Mouse (Mus musculus) forebrain, embryonic 15.5 days (tissue): ENCODE data around the gene Rab19. TPM values are rescaled to one million over a fixed set of nuclear protein-coding genes. Genes with fewer than 3 reads are reported as not detected.
"Not testable (repeated sequence)": the region's sequence is repeated elsewhere in the genome, so short reads cannot be mapped to it uniquely, and the experiment has no call there.

ENCODE experiments used
- ATAC-seq: fragments of 200-750 bp; cut with Nextera tagmentation; replicated peaks from 2 replicates; pipeline ENCODE4 v1.8.0; 2017; ENCODE audit warnings: mild to moderate bottlenecking, moderate TSS enrichment, moderate library complexity
- H3K27ac ChIP-seq: fragments of 300-500 bp; sonication (generic); replicated peaks from 2 replicates; pipeline ENCODE4 v1.5.1; 2015; ENCODE audit warnings: mild to moderate bottlenecking, inconsistent platforms
- H3K27me3 ChIP-seq: fragments of 300-500 bp; sonication (generic); 2 replicates; pipeline ENCODE4 v1.6.1; 2015; ENCODE audit warnings: inconsistent platforms
- H3K36me3 ChIP-seq: fragments of 300-500 bp; sonication (generic); 2 replicates; pipeline ENCODE4 v1.6.1; 2015; ENCODE audit warnings: mild to moderate bottlenecking, inconsistent platforms
- H3K4me1 ChIP-seq: fragments of 300-500 bp; sonication (generic); 2 replicates; pipeline ENCODE4 v1.6.1; 2015; ENCODE audit warnings: inconsistent platforms
- H3K4me2 ChIP-seq: fragments of 300-500 bp; sonication (generic); replicated peaks from 2 replicates; pipeline ENCODE4 v1.6.1; 2015; ENCODE audit warnings: mild to moderate bottlenecking, inconsistent platforms
- H3K4me3 ChIP-seq: fragments of 300-500 bp; sonication (generic); 2 replicates; pipeline ENCODE4 v1.5.1; 2015; ENCODE audit warnings: mild to moderate bottlenecking, inconsistent platforms
- H3K9ac ChIP-seq: fragments of 300-500 bp; sonication (generic); replicated peaks from 2 replicates; pipeline ENCODE4 v1.6.1; 2015; ENCODE audit warnings: mild to moderate bottlenecking, inconsistent platforms
- H3K9me3 ChIP-seq: fragments of 300-500 bp; sonication (generic); 2 replicates; pipeline ENCODE4 v1.6.1; 2016; ENCODE audit warnings: inconsistent platforms
- WGBS: fragments of 180-500 bp; shearing (Covaris S2); methylation state at CpG from one replicate; pipeline ENCODE4 v1.1.7; 2015; ENCODE audit warnings: mixed read lengths; 5-methylcytosine and 5-hydroxymethylcytosine counted together
- polyA plus RNA-seq: library from polyadenylated mRNA; unstranded; fragments of >200 nt; fragmentation: Nextera tagmentation; extraction: Ambion mirVana; gene quantifications from 2 replicates; pipeline ENCODE4 v1.2.1, GENCODE M21; 2015

Rab19 gene
- polyA plus RNA-seq, 1 experiment from 2014 or later = 0.20 TPM

- no peaks in the 10 kb centered on the region for H3K9me3 ChIP-seq
Measured at GRCm38 (mm10) chr6:39435875-39436274, 54.9 kb downstream of the Rab19 start.

DNA sequence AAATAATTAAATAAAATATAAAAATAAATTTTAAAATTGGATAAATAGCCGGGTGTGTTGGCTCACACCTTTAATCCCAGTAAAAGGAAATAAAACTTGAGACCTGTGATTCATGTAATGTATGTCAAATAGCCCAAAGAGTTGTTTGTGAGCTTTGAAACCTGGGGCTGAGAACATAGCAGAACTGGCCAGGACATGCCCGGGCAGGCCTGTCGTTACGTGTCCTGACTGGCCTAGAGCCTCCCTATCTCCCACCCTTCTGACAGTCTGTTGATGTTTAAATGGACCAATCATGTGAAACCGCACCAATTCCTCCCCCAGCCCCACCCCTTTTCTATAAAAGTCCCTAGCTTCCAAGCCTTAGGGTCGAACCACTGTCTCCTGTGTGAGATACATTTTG lies 56.5 kb downstream of the Rab19 start:
- H3K9ac ChIP-seq, H3K27ac ChIP-seq, ATAC-seq, H3K9me3 ChIP-seq, H3K27me3 ChIP-seq, H3K4me2 ChIP-seq, H3K4me1 ChIP-seq, H3K36me3 ChIP-seq, H3K4me3 ChIP-seq: not testable (repeated sequence)
- WGBS = 96% methylated on average over 6 of the region's 6 CpGs

More at GRCm38 (mm10) chr6:39435875-39436274, 54.9 kb downstream of the Rab19 start:
- no peak overlapping the region for H3K27ac ChIP-seq
- H3K4me2 ChIP-seq = no peak overlapping the region
- no peak overlapping the region for H3K4me3 ChIP-seq
- no peak for ATAC-seq
- no peaks in the 10 kb centered on the region for H3K27me3 ChIP-seq
- no peak overlapping the region for H3K9ac ChIP-seq
- 87% methylated on average over 5 of the region's 5 CpGs for WGBS
- no peaks in the 10 kb centered on the region for H3K4me1 ChIP-seq
- H3K36me3 ChIP-seq = no peaks in the 10 kb centered on the region

Other genes with a start within 250 kb of the Rab19 start
- 7.4 and 8.1 TPM in 2 replicates for gene Kdm7a, start 174.4 kb upstream of the Rab19 start, polyA plus RNA-seq
- gene Slc37a3, start 3.5 kb upstream of the Rab19 start, polyA plus RNA-seq = 60.4 and 69.5 TPM in 2 replicates
- gene Mkrn1, start 39.3 kb downstream of the Rab19 start, polyA plus RNA-seq = 220 and 247 TPM in 2 replicates
- gene Dennd2a, start 176.7 kb downstream of the Rab19 start, polyA plus RNA-seq = 14.2 and 14.6 TPM in 2 replicates
- 49.4 and 55.6 TPM in 2 replicates for gene Adck2, start 192.7 kb downstream of the Rab19 start, polyA plus RNA-seq
- gene Gm42420, start 204.6 kb downstream of the Rab19 start, polyA plus RNA-seq = 2.0 TPM in 1 of 2 replicates, not detected in the other
- gene Ndufb2, start 211.4 kb downstream of the Rab19 start, polyA plus RNA-seq = 333 and 354 TPM in 2 replicates